Mouse (Mus musculus): ENCODE data around the gene Casq1.

DNA sequence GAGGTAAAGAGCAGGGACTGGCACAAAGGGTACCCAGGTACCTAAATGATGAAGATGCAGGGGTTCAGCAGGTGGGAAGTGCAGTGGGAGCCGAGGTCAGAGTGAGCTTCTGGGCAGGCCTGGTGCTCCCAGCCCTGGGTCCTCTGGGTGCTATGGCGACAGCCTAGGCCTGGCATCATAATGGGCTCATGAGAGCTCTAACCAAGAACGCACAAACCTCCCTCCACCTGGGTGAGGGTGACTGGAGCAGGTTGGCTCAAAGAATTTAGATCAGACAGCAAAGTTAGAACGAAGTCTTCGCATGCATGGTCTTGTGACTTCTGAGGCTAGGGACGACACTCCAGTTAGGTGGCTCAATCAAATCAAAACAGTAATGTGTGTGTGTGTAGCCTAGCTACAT is 38.6 kb upstream of the Casq1 start, which contains the start of gene Atp1a4:
- TF ChIP-seq TCF12 (IDR thresholded peaks at IDR 0.05; ENCODE audit: insufficient read depth, poor library complexity, severe bottlenecking) (no peak), POLR2A (IDR thresholded peaks at IDR 0.05; ENCODE audit: insufficient read length, low read depth) (no peak), MAX (IDR thresholded peaks at IDR 0.05; ENCODE audit: low read depth) (no peak), POLR2AphosphoS2 (IDR thresholded peaks at IDR 0.05; ENCODE audit: insufficient read length, low read depth) (no peak), CEBPB (IDR thresholded peaks at IDR 0.05; ENCODE audit: insufficient read depth, poor library complexity, severe bottlenecking) (no peak), MYOG (IDR thresholded peaks at IDR 0.05; ENCODE audit: control insufficient read depth in 1 of 3, insufficient read depth in 1 of 3, insufficient read length in 2 of 3, low read depth in 2 of 3) (no peak), USF1 (IDR thresholded peaks at IDR 0.05; ENCODE audit: low read depth) (no peak), REST (IDR thresholded peaks at IDR 0.05; ENCODE audit: insufficient read depth, insufficient read length) (no peak), MYOD1 (IDR thresholded peaks at IDR 0.05; ENCODE audit: control insufficient read depth in 1 of 3, insufficient read length in 2 of 3, low read depth in 2 of 3) (no peak)
